Mouse (Mus musculus): ENCODE measurements around the gene Tesc.

- TF ChIP-seq CTCF (IDR thresholded peaks at IDR 0.05; ENCODE audit: extremely low read depth, insufficient read depth, insufficient read length, insufficient replicate concordance) (no peak), POLR2A (IDR thresholded peaks at IDR 0.05; ENCODE audit: low read depth, low read length) (no peak)
Observed at GRCm38 (mm10) chr5:118015669-118016068, 11.9 kb upstream of the Tesc start.

All from spleen, adult 2 months (tissue).